Mouse (Mus musculus) testis, adult 2 months (tissue): ENCODE results near the gene Wdr70.

Experiments used
- CTCF ChIP-seq: fragments of 200-500 bp; IDR thresholded peaks from 2 replicates; pipeline ENCODE4 v1.5.1; 2012; ENCODE audit warnings: low read depth, mild to moderate bottlenecking, inconsistent platforms, low read length, moderate library complexity; ENCODE audit not compliant: control insufficient read depth, insufficient read depth, insufficient replicate concordance
- POLR2A ChIP-seq: fragments of 200-500 bp; IDR thresholded peaks from 2 replicates; pipeline ENCODE4 v1.6.1; 2012; ENCODE audit warnings: low read depth, mild to moderate bottlenecking, inconsistent platforms, low read length, moderate library complexity; ENCODE audit not compliant: control insufficient read depth

GRCm38 (mm10) chr15:8027503-8027902, 71.5 kb downstream of the Wdr70 start:
- TF ChIP-seq CTCF (no peak), POLR2A (no peak)
